Mouse (Mus musculus) MEL (cell line): ENCODE measurements around the gene Rab9. TPM values are rescaled to one million over a fixed set of nuclear protein-coding genes. Genes with fewer than 3 reads are reported as not detected.

Experiments used
- DNase-seq: peaks from one replicate; pipeline ENCODE4 v3.0.0; 2011; ENCODE audit warnings: low read depth, low spot score
- H3K27ac ChIP-seq: 2 replicates; pipeline ENCODE4 v1.5.1; 2012; ENCODE audit warnings: low read depth, mild to moderate bottlenecking, control low read depth, low read length, moderate library complexity; ENCODE audit not compliant: control insufficient read depth
- H3K27me3 ChIP-seq, 2 experiments: fragments of 150-350 bp in 1 of 2; sonication (generic) in 1 of 2; 2 replicates each; pipeline ENCODE4 v1.6.1; 2012; ENCODE audit warnings: low read length in 2 of 2, mild to moderate bottlenecking in 2 of 2, improper control_type of control experiment in 1 of 2, moderate library complexity in 1 of 2; ENCODE audit not compliant: insufficient read depth in 2 of 2, control insufficient read depth in 1 of 2
- H3K36me3 ChIP-seq, 2 experiments: 2 replicates each; pipeline ENCODE4 v1.6.1; 2012 to 2014; ENCODE audit warnings: low read length in 2 of 2, improper control_type of control experiment in 1 of 2, inconsistent platforms in 1 of 2, mild to moderate bottlenecking in 1 of 2; ENCODE audit not compliant: insufficient read depth in 2 of 2, control insufficient read depth in 1 of 2
- H3K4me1 ChIP-seq, 2 experiments: fragments of 150-350 bp in 1 of 2; sonication (generic) in 1 of 2; 2 replicates each; pipeline ENCODE4 v1.6.1; 2012; ENCODE audit warnings: low read length in 2 of 2, improper control_type of control experiment in 1 of 2, mild to moderate bottlenecking in 1 of 2; ENCODE audit not compliant: insufficient read depth in 2 of 2, control insufficient read depth in 1 of 2
- H3K4me3 ChIP-seq, 2 experiments: fragments of 150-350 bp in 1 of 2; sonication (generic) in 1 of 2; 2 replicates each; pipeline ENCODE4 v1.5.1; 2012; ENCODE audit warnings: low read depth in 2 of 2, low read length in 2 of 2, mild to moderate bottlenecking in 2 of 2, moderate library complexity in 2 of 2, control low read depth in 1 of 2, improper control_type of control experiment in 1 of 2; ENCODE audit not compliant: control insufficient read depth in 1 of 2, insufficient read depth in 1 of 2
- H3K79me2 ChIP-seq: 2 replicates; pipeline ENCODE4 v1.6.1; 2012; ENCODE audit warnings: mild to moderate bottlenecking, low read length, moderate library complexity; ENCODE audit not compliant: control insufficient read depth, poor library complexity, insufficient read depth
- H3K9ac ChIP-seq: 2 replicates; pipeline ENCODE4 v1.6.1; 2012; ENCODE audit warnings: low read depth, mild to moderate bottlenecking, control low read depth, low read length, moderate library complexity; ENCODE audit not compliant: control insufficient read depth, poor library complexity, severe bottlenecking
- H3K9me3 ChIP-seq: fragments of 150-350 bp; sonication (generic); replicated peaks from 2 replicates; pipeline ENCODE4 v1.6.1; 2012; ENCODE audit warnings: mild to moderate bottlenecking, low read length, improper control_type of control experiment, moderate library complexity; ENCODE audit not compliant: insufficient read depth
- BHLHE40 ChIP-seq: IDR thresholded peaks from 2 replicates; pipeline ENCODE4 v1.6.1; 2012; ENCODE audit warnings: low read depth, mild to moderate bottlenecking, inconsistent platforms, low read length, improper control_type of control experiment, borderline replicate concordance
- CTCF ChIP-seq, 3 experiments: IDR thresholded peaks in 2 of 3; conservative IDR thresholded peaks in 1 of 3; 2 replicates each; pipeline ENCODE4 v1.5.1; 2011 to 2012; ENCODE audit warnings: low read length in 3 of 3, low read depth in 2 of 3, mild to moderate bottlenecking in 2 of 3, improper control_type of control experiment in 1 of 3, inconsistent platforms in 1 of 3, mixed read lengths in 1 of 3, moderate library complexity in 1 of 3; ENCODE audit not compliant: control insufficient read depth in 1 of 3, insufficient read depth in 1 of 3, poor library complexity in 1 of 3, severe bottlenecking in 1 of 3
- ELF1 ChIP-seq: IDR thresholded peaks from 2 replicates; pipeline ENCODE4 v1.6.1; 2014; ENCODE audit warnings: low read depth, mild to moderate bottlenecking, inconsistent platforms, low read length, improper control_type of control experiment, moderate library complexity
- EP300 ChIP-seq, 2 experiments: IDR thresholded peaks; 2 replicates each; pipeline ENCODE4 v1.6.1; 2011; ENCODE audit warnings: improper control_type of control experiment in 2 of 2, low read length in 2 of 2, low read depth in 1 of 2, mild to moderate bottlenecking in 1 of 2
- ETS1 ChIP-seq: IDR thresholded peaks from 2 replicates; pipeline ENCODE4 v1.6.1; 2012; ENCODE audit warnings: low read depth, mild to moderate bottlenecking, inconsistent platforms, low read length, improper control_type of control experiment, moderate library complexity
- GABPA ChIP-seq: IDR thresholded peaks from 2 replicates; pipeline ENCODE4 v1.6.1; 2012; ENCODE audit warnings: low read depth, mild to moderate bottlenecking, inconsistent platforms, low read length, improper control_type of control experiment, moderate library complexity
- GATA1 ChIP-seq: IDR thresholded peaks from 2 replicates; pipeline ENCODE4 v1.6.1; 2011; ENCODE audit warnings: low read depth, low read length, improper control_type of control experiment
- HCFC1 ChIP-seq: IDR thresholded peaks from 2 replicates; pipeline ENCODE4 v1.6.1; 2012; ENCODE audit warnings: low read depth, mild to moderate bottlenecking, inconsistent platforms, low read length, improper control_type of control experiment, moderate library complexity
- JUND ChIP-seq: IDR thresholded peaks from 2 replicates; pipeline ENCODE4 v1.6.1; 2011; ENCODE audit warnings: low read depth, mild to moderate bottlenecking, improper control_type of control experiment, low read length
- MAZ ChIP-seq: IDR thresholded peaks from 2 replicates; pipeline ENCODE4 v1.6.1; 2012; ENCODE audit warnings: low read depth, mild to moderate bottlenecking, inconsistent platforms, low read length, improper control_type of control experiment
- MEF2A ChIP-seq: IDR thresholded peaks from 2 replicates; pipeline ENCODE4 v1.6.1; 2014; ENCODE audit warnings: low read depth, mild to moderate bottlenecking, inconsistent platforms, low read length, improper control_type of control experiment; ENCODE audit not compliant: poor library complexity, insufficient replicate concordance, severe bottlenecking; ENCODE audit errors: extremely low read depth
- MXI1 ChIP-seq: IDR thresholded peaks from 2 replicates; pipeline ENCODE4 v1.6.1; 2011; ENCODE audit warnings: mild to moderate bottlenecking, low read depth, low read length, improper control_type of control experiment
- MYB ChIP-seq: IDR thresholded peaks from 2 replicates; pipeline ENCODE4 v1.6.1; 2011; ENCODE audit warnings: mild to moderate bottlenecking, low read depth, low read length, improper control_type of control experiment
- MYC ChIP-seq: IDR thresholded peaks from 2 replicates; pipeline ENCODE4 v1.6.1; 2011; ENCODE audit warnings: low read depth, mild to moderate bottlenecking, low read length, improper control_type of control experiment, moderate library complexity
- NELFE ChIP-seq: IDR thresholded peaks from 2 replicates; pipeline ENCODE4 v1.6.1; 2011; ENCODE audit warnings: low read depth, low read length, improper control_type of control experiment
- NRF1 ChIP-seq: IDR thresholded peaks from 2 replicates; pipeline ENCODE4 v1.6.1; 2014; ENCODE audit warnings: low read depth, mild to moderate bottlenecking, inconsistent platforms, low read length, improper control_type of control experiment, moderate library complexity; ENCODE audit not compliant: poor library complexity, insufficient read depth, severe bottlenecking
- POLR2A ChIP-seq, 2 experiments: IDR thresholded peaks; 2 replicates each; pipeline ENCODE4 v1.6.1; 2011 to 2012; ENCODE audit warnings: low read length in 2 of 2, mild to moderate bottlenecking in 2 of 2, control low read depth in 1 of 2, improper control_type of control experiment in 1 of 2, low read depth in 1 of 2, moderate library complexity in 1 of 2; ENCODE audit not compliant: control insufficient read depth in 1 of 2, insufficient read depth in 1 of 2, poor library complexity in 1 of 2
- POLR2AphosphoS2 ChIP-seq: IDR thresholded peaks from 2 replicates; pipeline ENCODE4 v1.6.1; 2011; ENCODE audit warnings: low read length, improper control_type of control experiment
- POLR2AphosphoS5 ChIP-seq: IDR thresholded peaks from 2 replicates; pipeline ENCODE4 v1.6.1; 2012; ENCODE audit warnings: low read depth, borderline replicate concordance, mild to moderate bottlenecking, inconsistent platforms, low read length, moderate library complexity, mixed read lengths
- RAD21 ChIP-seq: IDR thresholded peaks from 2 replicates; pipeline ENCODE4 v1.6.1; 2011; ENCODE audit warnings: mild to moderate bottlenecking, low read depth, low read length, improper control_type of control experiment
- RCOR1 ChIP-seq: IDR thresholded peaks from 2 replicates; pipeline ENCODE4 v1.6.1; 2012; ENCODE audit warnings: low read depth, mild to moderate bottlenecking, inconsistent platforms, low read length, improper control_type of control experiment
- SIN3A ChIP-seq: IDR thresholded peaks from 2 replicates; pipeline ENCODE4 v1.6.1; 2012; ENCODE audit warnings: low read length, improper control_type of control experiment, inconsistent platforms
- TAL1 ChIP-seq: IDR thresholded peaks from 2 replicates; pipeline ENCODE4 v1.6.1; 2012; ENCODE audit warnings: mild to moderate bottlenecking, inconsistent platforms, low read length, moderate library complexity, mixed read lengths
- TBP ChIP-seq: IDR thresholded peaks from 2 replicates; pipeline ENCODE4 v1.8.0; 2011; ENCODE audit warnings: low read depth, low read length, improper control_type of control experiment
- TCF12 ChIP-seq: IDR thresholded peaks from 2 replicates; pipeline ENCODE4 v1.6.1; 2014; ENCODE audit warnings: low read depth, mild to moderate bottlenecking, inconsistent platforms, low read length, improper control_type of control experiment, moderate library complexity
- polyA plus RNA-seq, 2 experiments: library from polyadenylated mRNA; stranded (reverse) in 1 of 2; unstranded in 1 of 2; fragments of >175 nt in 1 of 2; fragments of >200 nt in 1 of 2; gene quantifications; 2 replicates each; pipeline versions ENCODE4 v1.2.1 to v1.2.4; 2012; ENCODE audit warnings: low replicate concordance in 2 of 2, low read depth in 1 of 2; ENCODE audit not compliant: insufficient read length in 2 of 2, insufficient read depth in 1 of 2, missing spikeins in 1 of 2
- total RNA-seq: library from RNA; depleted of rRNA; stranded (reverse); fragments of 300-350 nt; gene quantifications from 2 replicates; pipeline ENCODE4 v1.2.3, GENCODE M21; 2012

Rab9 gene
- total and polyA plus RNA-seq, 3 experiments, result 32.3 to 136 (median 50.0) TPM

GRCm38 (mm10) chrX:166525637-166526315 lies 46.1 kb upstream of the Rab9 start:
- H3K4me1 ChIP-seq, result peaks cover 0 to 4% of the 10 kb centered on the region in 2 experiments; a peak in 2 of 4 replicates
- TF ChIP-seq EP300 (IDR thresholded peaks at IDR 0.05; ENCODE audit: low read depth in 1 of 2, low read length in 2 of 2) (no peak; a peak in 1 of 4 replicates), JUND (no peak), TBP (no peak), BHLHE40 (no peak), MXI1 (no peak), RCOR1 (no peak), ETS1 (no peak), ELF1 (no peak)
- TF ChIP-seq, all 39 proteins: peak for 0
- Histone ChIP-seq H3K27ac (no peak overlapping the region), H3K9me3 (no peaks in the 10 kb centered on the region), H3K79me2 (no peaks in the 10 kb centered on the region), H3K9ac (no peak overlapping the region), H3K4me3 (no peak overlapping the region), H3K36me3 (peaks cover 0 to 4% of the 10 kb centered on the region in 2 experiments; a peak in 1 of 4 replicates), H3K27me3 (no peaks in the 10 kb centered on the region; a peak in 1 of 4 replicates)
- DNase-seq, result peak; percentile 17

DNA sequence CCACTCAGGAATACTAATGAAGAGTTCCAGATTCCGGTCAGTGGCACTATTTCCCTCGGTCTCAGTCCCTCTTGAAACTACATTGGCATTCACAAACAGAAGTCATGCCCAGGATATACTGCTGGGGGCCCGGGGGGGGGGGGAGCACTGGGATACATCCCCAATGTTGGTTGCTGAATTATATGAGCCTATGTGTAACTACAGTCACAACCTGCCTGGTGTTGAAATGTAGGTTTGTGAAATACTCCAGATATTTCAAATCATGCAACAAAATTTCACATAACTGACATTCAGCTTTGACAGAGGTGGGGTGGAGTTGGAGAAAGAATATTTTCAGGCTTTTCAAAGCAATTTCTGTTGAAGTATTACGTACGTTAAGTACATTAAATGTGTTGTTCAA lies 41.1 kb upstream of the Rab9 start:
- Histone ChIP-seq H3K4me3 (no peak overlapping the region), H3K27ac (no peak overlapping the region), H3K79me2 (no peaks in the 10 kb centered on the region), H3K27me3 (no peaks in the 10 kb centered on the region), H3K36me3 (peaks cover 0 to 2% of the 10 kb centered on the region in 2 experiments; a peak in 1 of 4 replicates), H3K4me1 (peaks cover 0 to 7% of the 10 kb centered on the region in 2 experiments; a peak in 3 of 4 replicates), H3K9me3 (no peaks in the 10 kb centered on the region), H3K9ac (no peak overlapping the region)
- no peak for DNase-seq
- no peak for TF ChIP-seq HCFC1
- TF ChIP-seq BHLHE40, result no peak
- TF ChIP-seq NELFE, result no peak

DNA sequence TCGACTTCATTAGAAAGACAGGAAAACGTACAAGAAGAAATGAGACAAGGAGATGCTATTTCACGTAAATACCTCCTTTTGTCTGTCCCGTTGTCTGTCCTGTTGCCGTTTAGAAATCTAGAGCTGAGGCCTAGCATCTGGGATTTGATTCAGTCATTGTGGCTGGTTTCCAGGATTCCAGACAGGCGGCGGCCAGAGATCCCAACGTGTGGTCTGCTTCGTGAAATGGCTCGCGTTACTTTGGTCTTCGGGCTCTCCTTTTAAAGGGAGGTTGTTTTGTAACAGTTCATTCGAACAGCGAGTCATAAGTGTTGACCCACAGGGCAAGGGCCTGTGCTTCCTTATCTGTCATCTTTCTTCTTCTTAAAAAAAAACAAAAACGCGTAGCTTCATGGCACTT lies 38.7 kb upstream of the Rab9 start, which contains the start of gene Tceanc:
TSS of gene Tceanc (minus strand) at position 223 of the 400 bp plus-strand sequence.
- Histone ChIP-seq H3K4me1 (peaks cover 0 to 14% of the 10 kb centered on the region in 2 experiments; a peak in 3 of 4 replicates), H3K4me3 (no peak within 1 kb of the TSS), H3K79me2 (no peaks in the 10 kb centered on the region)
- TF ChIP-seq NRF1 (no peak), GABPA (no peak), MYB (no peak), RAD21 (no peak), CTCF (IDR thresholded peaks at IDR 0.05 in 2 of 3, conservative IDR thresholded peaks at IDR 0.05 in 1 of 3; ENCODE audit: control insufficient read depth in 1 of 3, insufficient read depth in 1 of 3, low read depth in 2 of 3, low read length in 3 of 3, poor library complexity in 1 of 3, severe bottlenecking in 1 of 3) (no peak), POLR2A (IDR thresholded peaks at IDR 0.05; ENCODE audit: control insufficient read depth in 1 of 2, insufficient read depth in 1 of 2, low read depth in 1 of 2, low read length in 2 of 2, poor library complexity in 1 of 2) (no peak), TCF12 (no peak), TAL1 (no peak), GATA1 (no peak), SIN3A (no peak), POLR2AphosphoS5 (no peak), ETS1 (no peak), ELF1 (no peak), MEF2A (no peak), MAZ (no peak), MYC (no peak), NELFE (no peak), POLR2AphosphoS2 (no peak)

More for the DNA sequence above, 38.7 kb upstream of the Rab9 start, which contains the start of gene Tceanc:
- DNase-seq, result no peak
- Histone ChIP-seq H3K9me3 (no peaks in the 10 kb centered on the region), H3K27me3 (no peaks in the 10 kb centered on the region), H3K27ac (no peak within 1 kb of the TSS), H3K9ac (no peak within 1 kb of the TSS), H3K36me3 (peaks cover 0 to 11% of the 10 kb centered on the region in 2 experiments; a peak in 2 of 4 replicates)
